8 mouse cellular contexts compared by ENCODE assay signal in genomic region chr5:136199526-136199925, GRCm38 (mm10). TPM values are rescaled to one million over a fixed set of nuclear protein-coding genes. Genes with fewer than 3 reads are reported as not detected.
A peak's percentile ranks its signal among the peaks of the same experiment; 100 is the strongest.
DNase-seq lines count a peak whose midpoint lies in the region; ATAC-seq and TF ChIP-seq lines count a peak whose summit lies in the region.

No protein-coding gene starts in this region.

- H3K9ac ChIP-seq in forebrain, postnatal 0 days, result peak overlapping the region; percentile 75; the same call in 1 of the 2 replicates
- H3K9ac ChIP-seq in neural tube, embryonic 13.5 days, result peak overlapping the region; percentile 73

- no peaks in the 10 kb centered on the region for H3K9me3 ChIP-seq in forebrain, postnatal 0 days (ENCODE audit: low read length)
- H3K9me3 ChIP-seq in neural tube, embryonic 13.5 days, result no peaks in the 10 kb centered on the region

- peaks cover 10% of the 10 kb centered on the region for H3K4me1 ChIP-seq in forebrain, postnatal 0 days (ENCODE audit: insufficient read depth)
- peaks cover 16% of the 10 kb centered on the region for H3K4me1 ChIP-seq in neural tube, embryonic 13.5 days (replicated peaks)

- no peak for DNase-seq in gastrocnemius, adult 2 months
- no peak for DNase-seq in gastrocnemius, adult 8-10 months (ENCODE audit: low spot score in 2 of 2)
- DNase-seq in Muller cell, postnatal 12 days (ENCODE audit: inconsistent ontology term), result peak; percentile 30
- no peak for DNase-seq in forebrain, postnatal 0 days
- peak; percentile 29 to 49 for DNase-seq in kidney, postnatal 25 days
- no peak for DNase-seq in spleen, postnatal 4 days (ENCODE audit: low spot score in 2 of 2)
- no peak for DNase-seq in right cerebral cortex, adult 18-20 months

- 22% methylated on average over 11 of the region's 11 CpGs for WGBS in forebrain, postnatal 0 days
- WGBS in neural tube, embryonic 13.5 days, result 33% methylated on average over 11 of the region's 11 CpGs

- H3K36me3 ChIP-seq in forebrain, postnatal 0 days (ENCODE audit: insufficient read depth), result peaks cover 18% of the 10 kb centered on the region
- peaks cover 28% of the 10 kb centered on the region for H3K36me3 ChIP-seq in neural tube, embryonic 13.5 days

- peak overlapping the region; percentile 85 for H3K4me3 ChIP-seq in gastrocnemius, adult 2 months
- H3K4me3 ChIP-seq in forebrain, postnatal 0 days (ENCODE audit: low read depth, low read length), result peak overlapping the region; percentile 94
- peak overlapping the region; percentile 90 for H3K4me3 ChIP-seq in neural tube, embryonic 13.5 days

- no peaks in the 10 kb centered on the region for H3K27me3 ChIP-seq in forebrain, postnatal 0 days (ENCODE audit: insufficient read depth, low read length)
- no peaks in the 10 kb centered on the region for H3K27me3 ChIP-seq in neural tube, embryonic 13.5 days

- H3K27ac ChIP-seq in gastrocnemius, adult 2 months, result peak overlapping the region; percentile 94
- no peak overlapping the region for H3K27ac ChIP-seq in forebrain, postnatal 0 days (ENCODE audit: low read depth, low read length)
- H3K27ac ChIP-seq in neural tube, embryonic 13.5 days (replicated peaks), result peak overlapping the region; percentile 85

- peak overlapping the region; percentile 89 for H3K4me2 ChIP-seq in forebrain, postnatal 0 days (ENCODE audit: low read depth)
- peak overlapping the region; percentile 93 for H3K4me2 ChIP-seq in neural tube, embryonic 13.5 days

- no peak for ATAC-seq in forebrain, postnatal 0 days
- no peak for ATAC-seq in neural tube, embryonic 13.5 days (ENCODE audit: low read depth)

- intact Hi-C loops in gastrocnemius, adult 2 months (cut with DNase I), result no loop called here

- no peak for TF ChIP-seq CTCF in gastrocnemius, adult 2 months (IDR thresholded peaks at IDR 0.05)
- 0 out of 2 replicates have a peak, but pooled peaks have one; percentile 29 for TF ChIP-seq CTCF in forebrain, postnatal 0 days (IDR thresholded peaks at IDR 0.05; ENCODE audit: low read depth)

RNA-seq across cellular contexts. Expression of gene Prkrip1, which starts 0.8 kb away (rescaled TPM):
- 10 to 100 TPM; 20.3 to 23.6 TPM for total RNA-seq in gastrocnemius, adult 2 months (2021)
- 10 to 100 TPM; 17.0 to 18.9 (median 17.6) TPM for total RNA-seq in gastrocnemius, adult 8-10 months (2022)
- 16.1 and 19.8 TPM in 2 replicates for total RNA-seq in forebrain, postnatal 0 days (2014; rRNA removed)
- polyA plus RNA-seq in forebrain, postnatal 0 days (2015; fragmentation: Nextera tagmentation; extraction: Ambion mirVana), result 61.3 and 71.3 TPM in 2 replicates
- polyA plus RNA-seq in neural tube, embryonic 13.5 days (2015; fragmentation: Nextera tagmentation; extraction: Ambion mirVana), result 58.8 and 69.0 TPM in 2 replicates

RNA-seq across cellular contexts. Expression of gene Orai2, which starts 29.0 kb away (rescaled TPM):
- total RNA-seq in gastrocnemius, adult 2 months (2021), result under 1 TPM; 0.43 to 0.75 TPM
- 1 to 10 TPM in 1 of 4 experiments, under 1 TPM in 3; 0.32 to 1.0 (median 0.45) TPM for total RNA-seq in gastrocnemius, adult 8-10 months (2022)
- 76.9 and 105 TPM in 2 replicates for total RNA-seq in forebrain, postnatal 0 days (2014; rRNA removed)
- 52.1 and 64.0 TPM in 2 replicates for polyA plus RNA-seq in forebrain, postnatal 0 days (2015; fragmentation: Nextera tagmentation; extraction: Ambion mirVana)
- polyA plus RNA-seq in neural tube, embryonic 13.5 days (2015; fragmentation: Nextera tagmentation; extraction: Ambion mirVana), result 29.1 and 33.7 TPM in 2 replicates

RNA-seq across cellular contexts. Expression of gene Sh2b2, which starts 46.8 kb away (rescaled TPM):
- total RNA-seq in gastrocnemius, adult 2 months (2021), result 1 to 10 TPM; 2.4 to 3.0 TPM
- total RNA-seq in gastrocnemius, adult 8-10 months (2022), result 1 to 10 TPM; 2.1 to 2.8 (median 2.5) TPM
- 38.4 and 43.8 TPM in 2 replicates for total RNA-seq in forebrain, postnatal 0 days (2014; rRNA removed)
- 21.0 and 22.7 TPM in 2 replicates for polyA plus RNA-seq in forebrain, postnatal 0 days (2015; fragmentation: Nextera tagmentation; extraction: Ambion mirVana)
- polyA plus RNA-seq in neural tube, embryonic 13.5 days (2015; fragmentation: Nextera tagmentation; extraction: Ambion mirVana), result 24.9 and 26.4 TPM in 2 replicates

Comparison
In these comparisons a context has a peak if more than half of its experiments do, and no peak if none do; other contexts are left out.
1. DNase-seq: peak in Muller cell, postnatal 12 days (single experiment) and kidney, postnatal 25 days (2 of 2); none in gastrocnemius, adult 2 months (single experiment), gastrocnemius, adult 8-10 months (0 of 2), forebrain, postnatal 0 days (single experiment), spleen, postnatal 4 days (0 of 2) and right cerebral cortex, adult 18-20 months (single experiment).
2. RNA of gene Orai2, which starts 29.0 kb away (total RNA-seq): 76.9 to 105 TPM in forebrain, postnatal 0 days; 0.43 to 0.75 TPM in gastrocnemius, adult 2 months and 0.32 to 1.0 TPM in gastrocnemius, adult 8-10 months; every median in the first group is over 10 times any median in the second.
3. Peak in every context shown above with its lines, with median percentiles within 50 percentile points of each other: H3K4me3 ChIP-seq.